Mouse (Mus musculus) neural tube, embryonic 14.5 days (tissue): ENCODE measurements around the gene Rassf3. TPM values are rescaled to one million over a fixed set of nuclear protein-coding genes. Genes with fewer than 3 reads are reported as not detected.

Source experiments
- ATAC-seq: fragments of 200-750 bp; cut with Nextera tagmentation; 2 replicates; pipeline ENCODE4 v1.8.0; 2017; ENCODE audit warnings: low read depth, mild to moderate bottlenecking, moderate TSS enrichment, moderate library complexity
- H3K27ac ChIP-seq: fragments of 300-500 bp; sonication (generic); 2 replicates; pipeline ENCODE4 v1.5.1; 2014; ENCODE audit warnings: low read depth, mild to moderate bottlenecking, control low read depth, low read length, moderate library complexity, mixed read lengths
- H3K27me3 ChIP-seq: fragments of 300-500 bp; sonication (generic); 2 replicates; pipeline ENCODE4 v1.6.1; 2014; ENCODE audit warnings: low read length; ENCODE audit not compliant: control insufficient read depth, insufficient read depth
- H3K36me3 ChIP-seq: fragments of 300-500 bp; sonication (generic); 2 replicates; pipeline ENCODE4 v1.6.1; 2014; ENCODE audit warnings: low read length, mixed read lengths; ENCODE audit not compliant: control insufficient read depth, insufficient read depth
- H3K4me1 ChIP-seq: fragments of 300-500 bp; sonication (generic); 2 replicates; pipeline ENCODE4 v1.6.1; 2014; ENCODE audit warnings: low read length; ENCODE audit not compliant: control insufficient read depth, insufficient read depth
- H3K4me2 ChIP-seq: fragments of 300-500 bp; sonication (generic); 2 replicates; pipeline ENCODE4 v1.6.1; 2014; ENCODE audit warnings: mild to moderate bottlenecking, low read depth, low read length, control low read depth
- H3K4me3 ChIP-seq: fragments of 300-500 bp; sonication (generic); 2 replicates; pipeline ENCODE4 v1.5.1; 2014; ENCODE audit warnings: low read depth, low read length, control low read depth, mixed read lengths
- H3K9ac ChIP-seq: fragments of 300-500 bp; sonication (generic); replicated peaks from 2 replicates; pipeline ENCODE4 v1.6.1; 2014; ENCODE audit warnings: low read depth, mild to moderate bottlenecking, control low read depth, low read length, mixed read lengths
- H3K9me3 ChIP-seq: fragments of 300-500 bp; sonication (generic); 2 replicates; pipeline ENCODE4 v1.6.1; 2016; ENCODE audit warnings: low read length; ENCODE audit not compliant: control insufficient read depth
- WGBS: fragments of 180-500 bp; shearing (Covaris S2); extraction: QIAGEN DNeasy Blood & Tissue Kit; methylation state at CpG from one replicate; pipeline ENCODE4 v1.1.7; 2014; 5-methylcytosine and 5-hydroxymethylcytosine counted together
- polyA plus RNA-seq: library from polyadenylated mRNA; unstranded; fragments of >200 nt; fragmentation: Nextera tagmentation; extraction: Ambion mirVana; gene quantifications from 2 replicates; pipeline ENCODE4 v1.2.1, GENCODE M21; 2014

Gene Rassf3
- polyA plus RNA-seq, 1 experiment from 2014 or later, result 4.1 TPM

DNA sequence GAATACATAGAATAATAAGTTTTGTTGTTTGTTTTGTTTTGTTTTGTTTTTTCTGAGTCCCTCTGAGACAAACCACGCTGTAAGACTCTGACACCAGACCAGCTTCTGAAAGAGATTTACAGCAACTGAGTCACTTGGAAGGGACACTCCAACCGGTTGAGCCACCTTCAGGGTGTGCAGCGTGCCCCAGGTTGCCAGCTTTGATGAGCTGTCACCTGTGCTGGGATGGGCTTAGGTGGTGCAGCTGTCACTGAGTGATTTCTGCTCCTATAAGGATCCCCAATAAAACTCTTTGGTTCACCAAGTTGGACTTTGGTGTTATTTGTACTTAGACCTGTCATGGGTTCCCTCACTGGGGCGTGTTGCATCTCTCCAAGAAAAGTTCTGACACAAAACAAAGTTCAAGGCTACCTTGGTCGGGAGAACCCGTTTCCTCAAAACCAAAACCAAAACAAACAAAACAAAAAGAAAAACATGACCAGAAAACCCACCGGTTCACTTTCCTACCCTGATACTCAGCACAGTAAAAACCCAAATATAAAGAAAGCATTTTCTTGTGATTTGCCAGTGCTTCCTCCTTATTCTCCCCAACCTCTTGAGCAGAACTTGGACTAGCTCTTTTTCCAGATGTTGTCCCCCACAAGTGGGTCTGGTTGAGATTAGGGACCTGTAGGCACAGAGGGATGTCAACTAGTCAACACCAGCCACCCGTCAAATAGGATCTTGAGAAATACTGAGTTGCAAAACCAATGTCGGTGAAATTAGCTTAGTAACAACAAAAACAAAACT, 17.4 kb upstream of the Rassf3 start:
- Histone ChIP-seq H3K27ac (no peak overlapping the region), H3K4me3 (no peak overlapping the region), H3K27me3 (no peaks in the 10 kb centered on the region), H3K4me1 (no peaks in the 10 kb centered on the region), H3K9ac (no peak overlapping the region), H3K9me3 (no peaks in the 10 kb centered on the region), H3K36me3 (no peaks in the 10 kb centered on the region), H3K4me2 (no peak overlapping the region)
- 84% methylated on average over 9 of the region's 9 CpGs for WGBS
- ATAC-seq, result no peak

DNA sequence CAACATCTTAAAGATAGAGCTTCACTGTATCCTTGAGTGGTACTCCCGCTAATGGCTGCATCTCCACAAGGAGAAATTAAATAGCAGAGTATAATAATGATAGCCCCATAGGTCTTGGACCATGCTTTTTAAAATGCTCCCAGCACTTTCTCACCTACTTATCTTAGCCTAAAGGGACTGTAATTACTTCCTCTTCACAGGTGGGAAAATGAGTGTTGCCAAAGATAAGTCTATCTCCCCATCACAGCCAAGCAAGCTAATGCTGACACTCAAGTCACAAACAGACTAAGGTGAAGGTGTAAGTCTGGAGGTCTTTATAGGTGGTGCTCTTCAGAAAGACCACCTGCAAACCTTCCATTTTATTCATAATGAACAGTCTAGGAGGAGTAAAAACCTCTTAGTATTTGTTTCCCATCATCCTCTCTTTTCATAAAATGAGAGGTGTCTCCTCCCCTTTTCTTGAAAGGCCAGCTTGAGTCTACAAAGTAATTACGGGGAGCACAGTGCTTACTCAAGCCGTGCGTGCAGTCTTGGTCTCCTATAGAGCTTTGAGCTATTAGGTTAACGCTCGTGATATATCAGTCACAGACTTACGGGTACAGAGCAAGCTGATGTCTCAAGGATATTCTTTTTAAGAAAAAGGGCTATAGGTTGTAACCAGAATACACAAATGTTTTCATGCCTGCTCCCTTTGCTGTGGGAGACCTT, 16.6 kb upstream of the Rassf3 start:
- no peak overlapping the region for H3K4me2 ChIP-seq
- H3K27me3 ChIP-seq, result no peaks in the 10 kb centered on the region
- no peak overlapping the region for H3K27ac ChIP-seq
- H3K9me3 ChIP-seq, result no peaks in the 10 kb centered on the region
- 74% methylated on average over 7 of the region's 7 CpGs for WGBS
- H3K4me1 ChIP-seq, result no peaks in the 10 kb centered on the region
- no peak overlapping the region for H3K9ac ChIP-seq
- no peak for ATAC-seq
- H3K36me3 ChIP-seq, result no peaks in the 10 kb centered on the region
- no peak overlapping the region for H3K4me3 ChIP-seq

GRCm38 (mm10) chr10:121489941-121490340, 13.8 kb upstream of the Rassf3 start:
- 95% methylated on average over 6 of the region's 6 CpGs for WGBS

DNA sequence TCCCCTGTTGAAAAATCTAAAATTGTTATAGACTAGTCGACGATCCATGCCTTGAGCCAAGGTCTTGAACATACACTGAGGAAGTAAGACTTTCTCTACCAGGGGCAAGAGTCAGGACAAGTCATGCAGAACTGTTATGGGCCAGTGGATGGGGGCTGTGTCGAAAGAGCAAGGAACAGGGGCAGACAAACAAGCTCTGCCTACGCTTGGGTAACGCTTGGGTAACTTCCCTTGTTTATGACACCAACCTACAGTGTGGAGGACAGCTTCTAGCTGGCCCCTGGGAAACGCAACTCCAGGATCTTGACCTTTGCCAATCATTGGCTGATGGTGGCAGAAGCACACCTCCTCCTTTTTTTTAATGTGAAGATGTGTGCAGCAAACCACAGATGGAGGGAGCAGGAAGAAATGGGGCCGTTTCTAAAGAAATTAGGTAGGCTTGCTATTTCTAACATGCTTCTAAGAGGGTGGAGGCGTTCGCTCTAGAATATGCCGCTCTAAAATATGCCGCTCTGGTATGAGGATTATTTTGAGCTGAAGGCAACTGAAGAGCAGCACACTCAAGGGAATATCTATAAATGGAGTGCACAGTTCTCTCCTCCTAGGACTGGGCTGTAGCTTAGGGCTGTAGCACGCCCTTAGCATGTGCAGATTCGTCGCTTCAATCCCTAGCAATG, 12.6 kb upstream of the Rassf3 start:
- Histone ChIP-seq H3K4me3 (no peak overlapping the region), H3K4me2 (no peak overlapping the region), H3K36me3 (no peaks in the 10 kb centered on the region), H3K27me3 (no peaks in the 10 kb centered on the region), H3K9me3 (no peaks in the 10 kb centered on the region), H3K4me1 (no peaks in the 10 kb centered on the region), H3K9ac (no peak overlapping the region), H3K27ac (no peak overlapping the region)
- no peak for ATAC-seq
- 89% methylated on average over 14 of the region's 14 CpGs for WGBS

More at GRCm38 (mm10) chr10:121489941-121490340, 13.8 kb upstream of the Rassf3 start:
- Histone ChIP-seq H3K4me2 (no peak overlapping the region), H3K36me3 (no peaks in the 10 kb centered on the region), H3K27me3 (no peaks in the 10 kb centered on the region), H3K4me3 (no peak overlapping the region), H3K27ac (no peak overlapping the region), H3K9me3 (no peaks in the 10 kb centered on the region), H3K4me1 (no peaks in the 10 kb centered on the region), H3K9ac (no peak overlapping the region)
- ATAC-seq, result no peak

DNA sequence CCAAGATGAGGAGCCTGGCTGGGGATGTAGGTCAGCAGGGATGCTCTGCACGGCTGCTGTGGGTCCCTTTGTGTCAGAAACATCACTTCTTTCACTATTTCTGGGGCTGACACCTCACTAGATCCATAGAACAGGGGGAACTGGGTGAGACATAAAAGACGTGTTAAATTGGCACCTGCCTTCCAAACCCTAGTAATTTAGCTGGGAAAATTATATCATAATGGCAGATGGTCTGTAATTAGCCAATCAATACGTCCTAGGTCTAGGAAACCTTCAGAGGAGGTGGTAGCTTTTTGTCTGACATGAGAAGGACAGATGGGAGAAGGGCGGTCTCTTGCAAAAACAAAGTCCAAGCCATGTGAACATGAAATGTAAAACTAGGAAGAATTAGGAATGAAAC, 11.6 kb upstream of the Rassf3 start:
- WGBS, result 60% methylated on average over 4 of the region's 4 CpGs
- Histone ChIP-seq H3K36me3 (no peaks in the 10 kb centered on the region), H3K4me2 (no peak overlapping the region)

GRCm38 (mm10) chr10:121486350-121486749, 10.2 kb upstream of the Rassf3 start:
- 93% methylated on average over 9 of the region's 9 CpGs for WGBS
- H3K36me3 ChIP-seq, result no peaks in the 10 kb centered on the region
- H3K9me3 ChIP-seq, result no peaks in the 10 kb centered on the region
- no peak for ATAC-seq
- H3K4me1 ChIP-seq, result no peaks in the 10 kb centered on the region
- no peak overlapping the region for H3K9ac ChIP-seq
- H3K27ac ChIP-seq, result no peak overlapping the region
- H3K4me2 ChIP-seq, result no peak overlapping the region
- no peak overlapping the region for H3K4me3 ChIP-seq
- H3K27me3 ChIP-seq, result no peaks in the 10 kb centered on the region

More for the DNA sequence above, 11.6 kb upstream of the Rassf3 start:
- no peak for ATAC-seq
- no peak overlapping the region for H3K27ac ChIP-seq
- no peak overlapping the region for H3K4me3 ChIP-seq
- no peaks in the 10 kb centered on the region for H3K4me1 ChIP-seq
- H3K27me3 ChIP-seq, result no peaks in the 10 kb centered on the region
- no peaks in the 10 kb centered on the region for H3K9me3 ChIP-seq
- H3K9ac ChIP-seq, result no peak overlapping the region

DNA sequence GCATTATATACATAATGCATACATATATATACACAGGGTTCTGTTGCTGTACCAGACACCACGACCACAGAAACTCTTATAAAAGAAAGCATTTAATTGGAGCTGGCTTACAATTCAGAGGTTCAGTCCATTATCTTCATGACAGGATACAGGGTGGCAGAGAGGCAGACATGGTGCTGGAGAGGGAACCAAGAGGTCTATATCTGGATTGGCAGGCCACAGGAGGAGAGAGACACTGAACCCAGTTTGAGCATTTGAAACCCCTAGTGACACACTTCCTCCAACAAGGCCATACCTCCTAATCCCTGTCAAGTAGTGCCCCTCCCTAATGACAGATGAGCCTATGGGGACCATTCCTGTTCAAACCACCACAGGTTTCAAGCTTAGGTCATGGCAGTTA, 7.2 kb upstream of the Rassf3 start:
- Histone ChIP-seq H3K36me3 (no peaks in the 10 kb centered on the region), H3K4me1 (no peaks in the 10 kb centered on the region), H3K4me2 (no peak overlapping the region), H3K9me3 (no peaks in the 10 kb centered on the region), H3K27me3 (no peaks in the 10 kb centered on the region), H3K27ac (no peak overlapping the region), H3K4me3 (no peak overlapping the region), H3K9ac (no peak overlapping the region)
- no peak for ATAC-seq
- 53% methylated on average over 1 of the region's 1 CpGs for WGBS

DNA sequence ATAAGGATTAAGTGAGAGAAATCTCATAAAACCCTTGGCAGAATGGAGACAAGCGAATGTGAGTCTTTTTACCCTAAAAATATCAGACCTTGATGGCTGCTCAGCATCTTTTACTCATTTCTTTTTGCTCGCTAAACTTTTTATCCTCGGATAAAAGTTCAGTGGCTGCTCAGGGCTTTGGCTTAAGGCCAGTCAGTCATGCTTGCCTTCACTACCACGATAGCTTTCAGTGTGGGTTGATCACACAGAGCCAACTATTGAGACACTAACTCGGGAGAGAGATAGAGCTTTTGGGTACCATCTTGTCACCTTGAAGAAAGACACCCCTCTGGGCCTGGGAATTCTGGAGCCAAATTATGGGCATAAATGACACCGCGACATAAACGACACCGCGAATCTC, 5.0 kb upstream of the Rassf3 start:
- Histone ChIP-seq H3K27ac (no peak overlapping the region), H3K9ac (no peak overlapping the region), H3K4me2 (no peak overlapping the region), H3K36me3 (no peaks in the 10 kb centered on the region), H3K9me3 (no peaks in the 10 kb centered on the region), H3K4me1 (no peaks in the 10 kb centered on the region), H3K4me3 (no peak overlapping the region), H3K27me3 (no peaks in the 10 kb centered on the region)
- ATAC-seq, result no peak
- 87% methylated on average over 10 of the region's 10 CpGs for WGBS

DNA sequence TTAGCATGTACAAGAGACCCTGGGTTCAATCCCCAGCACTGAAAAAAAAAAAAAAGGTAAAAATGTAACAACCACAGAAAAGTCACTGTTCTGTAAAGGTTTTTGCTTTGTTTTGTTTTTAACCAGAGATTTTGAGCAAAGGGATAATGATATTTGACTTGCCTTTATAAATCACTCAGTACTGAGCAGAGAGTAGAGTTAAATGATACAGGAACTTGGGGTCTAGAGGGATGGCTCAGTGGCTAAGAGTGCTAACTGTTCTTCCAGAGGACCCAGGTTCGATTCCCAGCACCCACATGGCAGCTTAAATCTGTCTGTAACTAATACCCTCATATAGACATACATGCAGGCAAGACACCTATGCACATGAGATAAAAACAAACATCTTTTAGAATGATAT, 3.8 kb upstream of the Rassf3 start:
- no peak overlapping the region for H3K4me3 ChIP-seq
- no peak for ATAC-seq
- WGBS, result 91% methylated on average over 1 of the region's 1 CpGs

More for the DNA sequence above, 3.8 kb upstream of the Rassf3 start:
- no peaks in the 10 kb centered on the region; the same call in 1 of the 2 replicates for H3K4me1 ChIP-seq
- H3K9me3 ChIP-seq, result no peaks in the 10 kb centered on the region
- no peak overlapping the region for H3K9ac ChIP-seq
- H3K27me3 ChIP-seq, result no peaks in the 10 kb centered on the region
- H3K27ac ChIP-seq, result no peak overlapping the region
- H3K4me2 ChIP-seq, result no peak overlapping the region
- no peaks in the 10 kb centered on the region for H3K36me3 ChIP-seq
